Mouse (Mus musculus) limb, embryonic 15.5 days (tissue): ENCODE data around the gene Adamts8. TPM values are rescaled to one million over a fixed set of nuclear protein-coding genes. Genes with fewer than 3 reads are reported as not detected.

Experiments used
- ATAC-seq: fragments of 200-750 bp; cut with Nextera tagmentation; 2 replicates; pipeline ENCODE4 v1.8.0; 2017; ENCODE audit warnings: low read depth, moderate TSS enrichment; ENCODE audit not compliant: insufficient number of reproducible peaks, low FRiP score, low TSS enrichment
- H3K27ac ChIP-seq: fragments of 300-500 bp; sonication (generic); 2 replicates; pipeline ENCODE4 v1.5.1; 2015; ENCODE audit warnings: moderate library complexity, mild to moderate bottlenecking, inconsistent platforms
- H3K27me3 ChIP-seq: fragments of 300-500 bp; sonication (generic); 2 replicates; pipeline ENCODE4 v1.6.1; 2015; ENCODE audit warnings: inconsistent platforms
- H3K36me3 ChIP-seq: fragments of 300-500 bp; sonication (generic); 2 replicates; pipeline ENCODE4 v1.6.1; 2015; ENCODE audit warnings: inconsistent platforms
- H3K4me1 ChIP-seq: fragments of 300-500 bp; sonication (generic); 2 replicates; pipeline ENCODE4 v1.6.1; 2015; ENCODE audit warnings: inconsistent platforms
- H3K4me2 ChIP-seq: fragments of 300-500 bp; sonication (generic); 2 replicates; pipeline ENCODE4 v1.6.1; 2015; ENCODE audit warnings: mild to moderate bottlenecking, inconsistent platforms
- H3K4me3 ChIP-seq: fragments of 300-500 bp; sonication (generic); 2 replicates; pipeline ENCODE4 v1.5.1; 2015; ENCODE audit warnings: mild to moderate bottlenecking, inconsistent platforms
- H3K9ac ChIP-seq: fragments of 300-500 bp; sonication (generic); 2 replicates; pipeline ENCODE4 v1.6.1; 2015; ENCODE audit warnings: inconsistent platforms
- H3K9me3 ChIP-seq: fragments of 300-500 bp; sonication (generic); 2 replicates; pipeline ENCODE4 v1.6.1; 2016; ENCODE audit warnings: inconsistent platforms
- WGBS: fragments of 180-500 bp; shearing (Covaris S2); methylation state at CpG from one replicate; pipeline ENCODE4 v1.1.7; 2015; 5-methylcytosine and 5-hydroxymethylcytosine counted together
- polyA plus RNA-seq: library from polyadenylated mRNA; unstranded; fragments of >200 nt; fragmentation: Nextera tagmentation; extraction: Ambion mirVana; gene quantifications from 2 replicates; pipeline ENCODE4 v1.2.1, GENCODE M21; 2015

The Adamts8 gene
- polyA plus RNA-seq, 1 experiment from 2014 or later, result 4.6 TPM

DNA sequence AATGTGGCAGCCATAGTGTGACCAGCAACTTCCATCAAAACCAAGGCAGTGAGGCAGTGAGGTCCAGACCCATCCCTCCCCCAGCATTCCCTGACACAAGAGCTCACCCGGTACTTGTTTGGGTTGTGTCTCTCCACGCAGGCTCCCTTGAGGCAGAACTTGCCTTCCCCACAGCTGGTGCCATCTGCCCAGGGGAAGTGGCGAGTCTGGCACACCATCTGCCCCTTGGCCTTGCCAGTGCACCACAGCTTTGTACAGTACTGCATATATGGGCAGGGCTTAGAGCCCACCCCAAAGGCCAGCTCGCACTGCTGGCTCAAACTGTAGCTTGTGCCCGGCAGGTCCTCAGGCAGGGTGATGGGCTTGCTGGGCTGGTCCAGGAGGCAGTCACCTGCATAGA is 31.9 kb upstream of the Adamts8 start:
- Histone ChIP-seq H3K4me3 (no peak overlapping the region), H3K27ac (no peak overlapping the region), H3K27me3 (no peaks in the 10 kb centered on the region), H3K9ac (no peak overlapping the region), H3K4me2 (no peak overlapping the region), H3K9me3 (no peaks in the 10 kb centered on the region), H3K4me1 (peaks cover 25% of the 10 kb centered on the region), H3K36me3 (peaks cover 34% of the 10 kb centered on the region)
- ATAC-seq, result no peak
- WGBS, result 82% methylated on average over 5 of the region's 5 CpGs

DNA sequence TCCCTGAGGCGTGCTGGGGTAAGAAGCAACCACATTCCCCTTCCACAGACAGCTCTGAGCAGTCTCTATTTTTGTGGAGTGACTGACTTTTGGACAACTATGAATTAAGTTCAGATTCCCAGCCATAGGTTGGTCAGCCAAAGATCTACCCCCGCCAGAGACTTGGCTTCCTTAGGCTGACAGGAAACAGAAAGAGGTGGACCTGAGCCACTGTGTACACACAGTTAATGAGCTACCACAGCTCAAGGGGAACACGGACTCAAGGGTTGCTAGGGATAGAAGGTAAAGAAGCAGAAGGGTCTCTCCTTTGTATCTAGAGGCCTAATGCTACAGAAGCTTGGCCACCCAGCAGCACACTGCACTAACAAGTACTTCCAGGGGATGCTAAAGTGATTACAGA is 30.2 kb upstream of the Adamts8 start:
- 60% methylated on average over 3 of the region's 3 CpGs for WGBS
- H3K27me3 ChIP-seq, result no peaks in the 10 kb centered on the region
- H3K9ac ChIP-seq, result no peak overlapping the region
- peaks cover 28% of the 10 kb centered on the region for H3K36me3 ChIP-seq
- H3K4me3 ChIP-seq, result no peak overlapping the region
- no peak overlapping the region for H3K27ac ChIP-seq
- peaks cover 27% of the 10 kb centered on the region for H3K4me1 ChIP-seq
- no peak overlapping the region for H3K4me2 ChIP-seq
- H3K9me3 ChIP-seq, result no peaks in the 10 kb centered on the region
- no peak for ATAC-seq

DNA sequence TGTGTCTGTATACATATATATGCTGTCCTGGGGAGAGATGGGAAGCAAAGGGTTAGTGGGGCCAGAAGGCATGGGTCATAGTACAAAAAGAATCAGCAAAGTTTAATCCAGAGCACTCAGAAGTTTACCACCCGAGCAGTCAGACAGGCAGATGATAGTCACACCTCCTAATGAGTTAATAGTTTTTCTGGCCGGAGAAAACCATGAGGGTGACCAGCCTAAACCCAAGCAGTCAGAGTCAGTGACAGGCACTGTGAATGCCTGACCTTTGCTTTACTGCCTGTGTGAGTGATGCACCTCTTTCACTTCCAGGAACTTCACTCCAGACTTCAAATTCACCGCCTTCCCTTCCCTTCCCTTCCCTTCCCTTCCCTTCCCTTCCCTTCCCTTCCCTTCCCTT is 28.9 kb upstream of the Adamts8 start:
- Histone ChIP-seq H3K4me1 (peaks cover 28% of the 10 kb centered on the region), H3K9me3 (no peaks in the 10 kb centered on the region), H3K4me3 (no peak overlapping the region), H3K4me2 (no peak overlapping the region), H3K27ac (no peak overlapping the region), H3K27me3 (no peaks in the 10 kb centered on the region), H3K36me3 (peaks cover 25% of the 10 kb centered on the region; the same call in 1 of the 2 replicates), H3K9ac (no peak overlapping the region)
- ATAC-seq, result no peak
- WGBS, result 60% methylated on average over 3 of the region's 3 CpGs

DNA sequence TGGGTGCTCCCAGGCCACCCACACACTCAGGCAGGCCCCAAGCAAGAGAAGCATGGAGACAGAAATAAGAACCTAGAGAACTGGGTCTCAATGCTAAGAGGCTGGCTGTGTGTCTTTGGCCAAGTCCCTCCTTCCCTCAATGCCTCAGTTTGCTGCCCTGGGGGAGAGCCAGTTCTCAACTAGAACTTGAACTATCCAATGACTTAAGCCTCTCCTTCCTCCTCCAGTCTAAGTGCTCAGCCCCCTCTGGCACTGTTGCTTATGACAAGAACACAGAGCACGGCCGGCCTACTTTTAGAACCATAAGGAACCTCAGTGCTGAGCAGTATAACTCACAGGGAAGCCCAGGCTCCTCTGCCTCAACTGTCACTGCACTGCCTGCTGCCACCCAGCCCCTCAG is 28.1 kb upstream of the Adamts8 start:
- no peak overlapping the region for H3K9ac ChIP-seq
- H3K4me3 ChIP-seq, result no peak overlapping the region
- no peak overlapping the region for H3K4me2 ChIP-seq
- H3K27me3 ChIP-seq, result no peaks in the 10 kb centered on the region
- no peak for ATAC-seq
- no peak overlapping the region for H3K27ac ChIP-seq
- H3K9me3 ChIP-seq, result no peaks in the 10 kb centered on the region
- H3K4me1 ChIP-seq, result peaks cover 36% of the 10 kb centered on the region
- H3K36me3 ChIP-seq, result peaks cover 20% of the 10 kb centered on the region; the same call in 1 of the 2 replicates
- WGBS, result 65% methylated on average over 2 of the region's 2 CpGs

DNA sequence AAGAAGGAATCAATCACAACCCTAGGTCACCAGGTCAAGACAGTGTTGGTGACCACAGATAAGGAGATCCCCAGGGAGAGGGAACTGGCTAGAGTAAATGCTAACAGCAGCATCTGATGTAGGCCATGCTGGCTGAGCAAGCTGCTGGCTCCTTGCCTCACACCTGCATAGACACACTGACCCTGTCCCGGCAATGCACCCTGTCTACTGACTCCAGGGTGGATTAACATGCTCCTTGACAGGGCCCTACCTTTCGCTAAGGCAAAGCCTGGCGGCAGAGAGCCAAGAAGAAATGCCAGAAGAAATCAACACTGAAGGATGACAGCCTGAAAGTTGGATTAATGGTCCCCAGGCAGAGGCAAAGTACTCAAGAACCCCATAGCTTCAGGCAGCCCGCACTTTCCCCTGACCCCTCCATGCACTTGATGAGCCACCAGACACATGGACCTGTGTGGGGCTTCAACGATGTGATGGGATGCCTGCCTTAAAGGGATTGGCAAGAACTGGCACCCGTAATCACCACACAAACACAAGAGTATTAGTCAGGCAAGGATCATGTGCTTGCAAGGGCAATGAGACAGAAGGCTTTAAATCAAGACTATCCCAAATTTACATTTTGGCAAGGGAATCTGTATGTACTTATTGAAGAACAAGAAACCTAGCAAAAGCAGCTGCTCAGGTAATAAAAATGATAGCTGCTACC is 25.9 kb upstream of the Adamts8 start:
- Histone ChIP-seq H3K9ac (no peak overlapping the region), H3K4me1 (peaks cover 56% of the 10 kb centered on the region), H3K27me3 (peaks cover 11% of the 10 kb centered on the region), H3K4me2 (0 out of 2 replicates have a peak overlapping the region, but pooled peaks have one; percentile 0), H3K36me3 (peaks cover 5% of the 10 kb centered on the region; the same call in 1 of the 2 replicates), H3K9me3 (no peaks in the 10 kb centered on the region), H3K27ac (no peak overlapping the region), H3K4me3 (no peak overlapping the region)
- WGBS, result 57% methylated on average over 6 of the region's 6 CpGs
- ATAC-seq, result no peak

- WGBS, result 39% methylated on average over 12 of the region's 12 CpGs
- no peak overlapping the region for H3K9ac ChIP-seq
Observed at GRCm38 (mm10) chr9:30918466-30919356, 23.7 kb upstream of the Adamts8 start.

GRCm38 (mm10) chr9:30919686-30920085 is 22.7 kb upstream of the Adamts8 start:
- peak overlapping the region; percentile 91 for H3K4me2 ChIP-seq
- peak overlapping the region; percentile 61 for H3K4me3 ChIP-seq
- H3K9ac ChIP-seq, result no peak overlapping the region
- peak overlapping the region; percentile 78 for H3K27ac ChIP-seq
- no peaks in the 10 kb centered on the region for H3K36me3 ChIP-seq
- no peaks in the 10 kb centered on the region for H3K9me3 ChIP-seq
- H3K4me1 ChIP-seq, result peaks cover 62% of the 10 kb centered on the region
- WGBS, result 55% methylated on average over 9 of the region's 9 CpGs
- ATAC-seq, result no peak
- peaks cover 27% of the 10 kb centered on the region for H3K27me3 ChIP-seq

More at GRCm38 (mm10) chr9:30918466-30919356, 23.7 kb upstream of the Adamts8 start:
- H3K4me1 ChIP-seq, result peaks cover 70% of the 10 kb centered on the region
- H3K4me2 ChIP-seq, result peak overlapping the region; percentile 91
- H3K36me3 ChIP-seq, result no peaks in the 10 kb centered on the region
- ATAC-seq, result no peak
- peak overlapping the region; percentile 61 for H3K4me3 ChIP-seq
- peaks cover 27% of the 10 kb centered on the region for H3K27me3 ChIP-seq
- H3K27ac ChIP-seq, result peak overlapping the region; percentile 78
- H3K9me3 ChIP-seq, result no peaks in the 10 kb centered on the region

DNA sequence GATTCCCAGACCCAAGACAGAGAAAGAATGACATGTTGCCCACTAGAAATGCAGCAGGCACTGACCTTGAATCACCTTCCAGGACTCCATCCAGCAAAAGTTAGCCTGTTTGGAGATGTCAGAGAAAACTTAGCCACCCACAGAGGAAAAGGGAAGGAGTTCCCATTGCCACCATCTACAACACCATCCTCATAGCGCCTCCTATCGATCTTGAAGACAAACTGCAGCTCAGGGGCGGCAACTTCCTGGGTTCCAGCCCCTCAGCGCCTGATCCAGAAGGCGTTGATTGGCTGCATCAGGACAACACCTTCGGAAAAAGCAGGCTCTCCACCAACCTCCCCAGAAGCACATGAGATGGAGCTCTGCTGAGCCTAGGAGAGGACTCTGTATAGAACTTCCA is 21.6 kb upstream of the Adamts8 start:
- Histone ChIP-seq H3K36me3 (no peaks in the 10 kb centered on the region), H3K4me3 (peak overlapping the region; percentile 61), H3K27ac (peak overlapping the region; percentile 78; the same call in 1 of the 2 replicates), H3K9ac (no peak overlapping the region), H3K9me3 (no peaks in the 10 kb centered on the region), H3K4me2 (peak overlapping the region; percentile 91), H3K27me3 (peaks cover 27% of the 10 kb centered on the region), H3K4me1 (peaks cover 54% of the 10 kb centered on the region)
- ATAC-seq, result no peak
- 18% methylated on average over 6 of the region's 6 CpGs for WGBS

DNA sequence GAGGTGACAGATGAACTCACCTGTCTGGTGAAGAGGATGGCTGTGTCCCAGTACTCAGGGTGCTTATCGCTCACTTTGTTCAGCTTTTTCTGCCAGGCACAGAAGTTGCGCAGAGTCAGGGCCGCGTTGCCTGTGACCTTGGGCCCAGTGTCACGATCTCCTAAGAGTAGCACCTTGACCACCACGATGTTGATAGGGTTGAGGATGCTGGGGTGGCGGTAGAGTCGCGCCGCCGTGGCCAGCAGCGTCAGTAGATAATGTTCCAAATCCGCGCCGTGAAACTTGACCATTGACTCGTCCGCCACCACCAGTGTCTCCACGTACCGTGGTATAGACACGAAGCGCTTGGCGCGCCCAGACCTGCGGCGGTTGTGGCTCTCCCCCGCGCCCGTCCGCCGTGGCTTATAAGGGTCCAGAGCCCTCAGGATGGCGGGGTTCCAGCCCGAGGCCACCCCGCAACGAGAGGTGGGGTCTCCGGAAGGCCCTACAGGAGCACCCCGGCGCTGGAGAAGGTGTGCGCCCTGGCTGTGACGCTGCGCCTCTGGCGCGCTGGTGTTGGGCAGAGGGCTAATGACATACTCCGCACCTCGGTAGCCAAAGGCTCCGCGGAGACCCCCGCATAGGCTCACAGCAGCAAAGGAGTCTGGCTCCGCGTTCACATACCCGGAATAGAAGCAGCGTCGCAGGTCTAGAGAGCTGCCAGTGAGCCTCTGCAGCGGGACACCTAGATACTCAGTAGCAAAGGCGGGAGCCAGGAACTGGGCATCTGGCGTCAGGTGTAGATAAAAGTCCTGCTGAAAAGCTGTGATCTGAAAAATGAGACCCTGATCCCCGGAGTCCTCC is 20.9 kb upstream of the Adamts8 start:
- H3K4me2 ChIP-seq, result peak overlapping the region; percentile 91
- H3K9me3 ChIP-seq, result no peaks in the 10 kb centered on the region
- peaks cover 27% of the 10 kb centered on the region for H3K27me3 ChIP-seq
- peaks cover 49% of the 10 kb centered on the region for H3K4me1 ChIP-seq
- H3K9ac ChIP-seq, result peak overlapping the region; percentile 51
- ATAC-seq, result no peak
- H3K4me3 ChIP-seq, result peak overlapping the region; percentile 61
- 5% methylated on average over 56 of the region's 56 CpGs for WGBS
- H3K36me3 ChIP-seq, result no peaks in the 10 kb centered on the region
- peak overlapping the region; percentile 82 for H3K27ac ChIP-seq

GRCm38 (mm10) chr9:30922197-30922894 is 20.0 kb upstream of the Adamts8 start, which contains the start of gene Adamts15:
Adamts15 (minus strand) TSS chr9:30922452.
- peaks cover 27% of the 10 kb centered on the region for H3K27me3 ChIP-seq
- H3K9ac ChIP-seq, result peak within 1 kb of the TSS; percentile 51
- under 1% methylated on average over 45 of the region's 47 CpGs for WGBS
- ATAC-seq, result peak; percentile 81
- peaks cover 49% of the 10 kb centered on the region for H3K4me1 ChIP-seq
- peak within 1 kb of the TSS; percentile 82 for H3K27ac ChIP-seq
- peak within 1 kb of the TSS; percentile 61 for H3K4me3 ChIP-seq
- H3K4me2 ChIP-seq, result peak within 1 kb of the TSS; percentile 91
- H3K36me3 ChIP-seq, result no peaks in the 10 kb centered on the region
- H3K9me3 ChIP-seq, result no peaks in the 10 kb centered on the region

DNA sequence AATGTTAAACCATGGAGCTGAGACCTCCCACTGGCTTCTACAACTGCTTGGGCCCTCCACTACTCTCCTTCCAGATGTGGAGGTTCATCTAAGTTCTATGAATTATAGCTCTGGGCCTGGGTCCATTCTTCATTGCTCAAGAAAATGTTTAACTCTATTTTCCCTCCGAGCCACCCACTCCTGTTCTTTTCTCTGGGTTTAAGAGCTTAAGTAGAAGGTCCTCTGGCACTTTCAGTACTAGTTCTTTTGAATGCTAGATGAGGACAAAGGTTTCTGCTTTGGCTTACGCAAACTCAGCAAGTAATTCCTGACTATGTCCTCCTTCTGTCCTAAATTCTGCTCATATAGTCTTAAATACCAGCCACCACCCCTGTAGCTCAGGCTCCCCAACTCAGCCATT is 13.6 kb upstream of the Adamts8 start:
- Histone ChIP-seq H3K27ac (no peak overlapping the region), H3K36me3 (no peaks in the 10 kb centered on the region), H3K4me1 (no peaks in the 10 kb centered on the region), H3K9me3 (no peaks in the 10 kb centered on the region), H3K4me2 (no peak overlapping the region), H3K9ac (no peak overlapping the region), H3K27me3 (no peaks in the 10 kb centered on the region; the same call in 1 of the 2 replicates), H3K4me3 (no peak overlapping the region)
- 79% methylated on average over 2 of the region's 2 CpGs for WGBS
- ATAC-seq, result no peak
